Mouse (Mus musculus) testis, postnatal 14 days (tissue): ENCODE results near the gene Lasp1.

Experiments
- DNase-seq: peaks from one replicate; pipeline ENCODE4 v3.0.0; 2021; ENCODE audit warnings: low spot score

The Lasp1 gene

GRCm38 (mm10) chr11:97877341-97877740, 78.5 kb downstream of the Lasp1 start:
- DNase-seq = no peak

- no peak for DNase-seq
These were observed 81.6 kb downstream of the Lasp1 start for GRCm38 (mm10) chr11:97880362-97880761.

- DNase-seq = peak; percentile 90
These were observed 84.7 kb downstream of the Lasp1 start for GRCm38 (mm10) chr11:97883542-97883917.

- peak; percentile 98 for DNase-seq
These were observed 85.3 kb downstream of the Lasp1 start, which contains the start of gene Fbxo47 for GRCm38 (mm10) chr11:97883918-97884600. Gene Fbxo47, minus strand, starts transcription at chr11:97884154.

- DNase-seq = no peak
These were observed 85.9 kb downstream of the Lasp1 start for GRCm38 (mm10) chr11:97884601-97885185.

- DNase-seq = no peak
These were observed 86.6 kb downstream of the Lasp1 start for GRCm38 (mm10) chr11:97885296-97885915.
